Mouse (Mus musculus) C2C12 (cell line): ENCODE measurements around the gene Syngr2.
A peak's percentile ranks its signal among the peaks of the same experiment; 100 is the strongest.

Experiments used
- CTCF ChIP-seq: IDR thresholded peaks from one replicate; pipeline ENCODE4 v1.5.1; 2011; ENCODE audit not compliant: control insufficient read depth, insufficient read depth, insufficient read length
- FOSL1 ChIP-seq: IDR thresholded peaks from one replicate; pipeline ENCODE4 v1.8.0; 2011; ENCODE audit warnings: mild to moderate bottlenecking, low read length; ENCODE audit not compliant: poor library complexity, insufficient read depth, severe bottlenecking
- MYOG ChIP-seq: IDR thresholded peaks from one replicate; pipeline ENCODE4 v1.6.1; 2011; ENCODE audit not compliant: control insufficient read depth, insufficient read length; ENCODE audit errors: extremely low read depth
- USF1 ChIP-seq: IDR thresholded peaks from one replicate; pipeline ENCODE4 v1.6.1; 2011; ENCODE audit warnings: low read depth, mild to moderate bottlenecking, control low read depth, moderate library complexity

DNA sequence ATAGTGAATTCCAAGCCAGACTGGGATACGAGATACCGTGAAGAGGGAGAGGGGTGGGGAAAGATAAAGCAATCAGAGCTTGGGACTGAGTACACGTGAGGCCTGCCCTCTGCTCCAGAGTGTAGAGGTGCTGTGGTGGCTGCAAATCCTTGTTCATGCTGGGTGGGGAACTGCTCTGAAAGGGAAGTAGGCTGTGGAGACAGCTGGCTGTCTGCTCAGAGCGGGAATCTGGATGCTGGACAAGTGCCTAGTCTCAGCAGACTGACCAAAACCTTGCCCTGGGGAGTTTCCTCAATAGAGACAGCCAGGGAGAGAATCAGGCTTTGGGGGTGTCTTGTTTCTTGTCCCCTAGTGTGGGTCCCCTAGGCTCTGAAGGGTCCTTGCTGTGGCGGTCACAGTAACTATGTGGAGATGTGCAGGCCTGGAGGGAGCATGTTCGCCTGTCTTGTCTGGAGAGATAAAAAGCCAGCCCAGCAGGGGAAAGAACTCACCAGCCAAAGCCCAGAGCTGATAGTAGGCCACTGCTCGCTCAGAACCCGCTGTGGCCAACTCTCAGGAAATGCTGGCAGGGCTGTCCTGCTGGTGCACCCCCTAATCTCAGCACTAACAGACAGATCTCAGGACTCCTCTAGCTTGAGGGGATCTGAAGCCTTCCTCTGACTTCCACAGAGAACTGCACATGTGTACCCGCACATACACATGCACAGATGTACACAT, 19.6 kb downstream of the Syngr2 start:
- TF ChIP-seq MYOG (no peak), CTCF (no peak), USF1 (peak; percentile 28), FOSL1 (no peak)
